Mouse (Mus musculus) CD4-positive, CD25-positive, alpha-beta regulatory T cell, adult 2 months (primary cell): Measurements from ENCODE around the gene Dis3l2.

Source experiments
- DNase-seq: peaks from one replicate; pipeline ENCODE4 v3.0.0-alpha.2; 2012; ENCODE audit warnings: low read depth, low spot score

Gene Dis3l2

DNA sequence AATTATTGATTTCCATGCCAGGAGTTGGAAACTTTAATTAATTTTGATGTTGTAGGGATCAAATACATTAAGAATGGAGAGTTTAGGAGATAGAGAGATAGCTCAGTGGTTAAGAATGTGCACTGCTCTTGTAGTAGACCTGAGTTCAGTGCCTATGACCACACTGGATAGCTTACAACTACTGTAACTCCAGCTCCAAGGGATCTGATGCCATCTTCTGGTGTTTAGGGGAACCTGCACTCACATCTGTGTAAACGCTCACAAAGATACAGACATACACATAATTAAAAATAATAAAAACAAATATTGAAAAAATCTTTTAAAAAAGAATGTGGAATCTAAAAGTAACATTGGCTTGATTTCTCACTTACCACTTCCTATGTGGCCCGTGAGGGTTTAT is 211.1 kb downstream of the Dis3l2 start:
- DNase-seq, result no peak

DNA sequence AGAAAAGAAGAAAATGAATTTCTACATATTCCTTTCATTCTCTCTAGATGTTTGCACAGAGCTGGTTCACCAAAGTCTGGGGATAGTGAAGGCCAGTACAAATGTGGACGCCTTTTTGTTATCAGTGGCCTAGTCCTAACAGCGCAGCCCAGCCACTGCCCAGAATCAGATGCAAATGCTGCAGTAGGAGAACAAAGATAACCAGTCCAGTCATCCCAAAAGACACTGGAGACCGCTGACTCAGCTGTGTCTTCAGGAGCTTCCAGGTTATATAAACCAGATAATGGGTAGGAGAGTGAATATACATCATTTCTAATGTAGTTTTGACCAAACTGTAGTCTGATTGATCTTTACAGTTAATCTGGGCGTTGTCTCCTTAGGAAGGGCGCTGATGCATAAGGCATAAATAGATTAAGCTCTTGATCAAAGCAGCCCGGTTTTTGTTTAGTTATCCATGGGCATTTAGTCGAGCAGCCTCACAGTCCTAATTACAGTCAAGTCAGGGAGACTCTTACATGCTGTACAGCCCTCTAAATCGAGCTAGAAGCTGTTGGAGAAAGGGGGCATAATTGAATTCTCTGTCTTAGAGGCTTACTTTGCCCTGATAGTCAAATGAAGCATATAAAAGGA is 212.9 kb downstream of the Dis3l2 start:
- no peak for DNase-seq

DNA sequence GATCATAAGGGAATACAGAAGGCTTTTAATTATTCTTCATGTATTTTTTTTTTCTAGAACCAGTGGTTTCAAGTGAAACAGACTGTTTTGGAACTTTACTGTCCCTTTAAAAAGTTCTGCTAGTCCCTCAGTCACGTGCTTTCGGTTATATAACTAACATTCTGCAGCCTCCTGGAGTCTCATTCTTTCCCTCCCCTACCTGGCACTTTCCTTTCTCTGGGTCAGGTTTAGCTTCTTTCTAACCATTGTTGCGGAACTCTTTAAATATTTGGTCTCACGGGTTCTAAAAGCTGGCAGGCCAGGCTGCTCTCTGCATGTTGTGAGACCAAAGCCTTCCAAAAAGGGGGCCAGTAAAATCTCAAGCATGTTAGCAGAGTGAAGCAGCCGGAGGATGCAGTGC is 222.2 kb downstream of the Dis3l2 start:
- no peak for DNase-seq

DNA sequence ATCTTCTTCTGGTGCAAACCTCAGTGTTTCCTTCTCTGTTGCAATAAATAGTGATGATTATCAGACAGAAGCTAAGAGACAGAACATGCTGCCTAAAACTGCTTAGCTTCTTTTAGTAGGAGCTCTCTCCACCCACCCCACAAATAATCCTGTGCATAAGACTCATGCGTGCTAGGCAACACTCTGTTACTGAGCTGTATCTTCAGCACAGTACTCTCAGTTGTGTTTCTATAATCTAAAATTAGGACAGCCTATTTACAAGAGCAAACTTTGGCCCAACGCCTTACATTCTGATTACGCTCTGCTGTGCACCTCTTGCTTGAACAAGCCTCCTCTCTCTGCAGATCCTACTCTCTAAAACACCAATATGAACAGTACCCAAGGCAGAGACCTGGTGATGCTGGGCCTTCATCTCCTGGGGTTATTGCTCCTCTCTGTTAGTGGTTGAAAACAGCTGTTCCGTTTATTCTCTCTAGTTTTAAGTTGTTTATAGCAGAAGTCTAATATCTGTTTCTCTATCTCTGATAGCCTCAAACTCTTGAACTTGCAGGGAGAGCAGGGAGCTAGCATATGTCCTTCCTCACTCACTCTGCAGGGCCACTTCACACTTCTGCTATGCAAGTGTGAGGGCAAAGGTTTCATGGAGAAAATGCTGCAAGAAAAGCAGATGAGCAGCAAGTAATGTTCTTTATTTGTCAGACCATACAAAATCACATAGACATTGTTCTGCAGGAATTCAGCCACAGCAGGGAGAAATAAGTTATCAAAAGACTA is 228.2 kb downstream of the Dis3l2 start:
- no peak for DNase-seq

DNA sequence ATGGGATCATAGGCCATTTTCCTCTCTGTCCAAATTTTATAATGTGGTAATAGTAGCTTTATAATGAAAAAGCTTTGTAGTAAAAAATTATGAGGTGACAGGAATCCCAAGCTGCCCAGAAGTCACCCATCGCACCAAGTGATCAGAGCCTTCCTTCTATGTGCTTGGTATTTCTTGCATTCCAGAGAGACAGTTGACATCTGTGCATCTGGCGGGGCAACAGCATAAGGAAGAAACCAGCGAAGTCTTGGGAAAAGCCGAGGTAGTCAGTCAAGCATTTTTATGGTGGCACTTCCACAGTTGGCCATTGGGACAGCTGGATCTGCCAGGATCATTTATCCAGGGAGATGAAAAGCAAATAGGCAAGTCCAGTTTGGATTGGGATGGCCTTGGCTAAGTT is 229.2 kb downstream of the Dis3l2 start:
- no peak for DNase-seq

DNA sequence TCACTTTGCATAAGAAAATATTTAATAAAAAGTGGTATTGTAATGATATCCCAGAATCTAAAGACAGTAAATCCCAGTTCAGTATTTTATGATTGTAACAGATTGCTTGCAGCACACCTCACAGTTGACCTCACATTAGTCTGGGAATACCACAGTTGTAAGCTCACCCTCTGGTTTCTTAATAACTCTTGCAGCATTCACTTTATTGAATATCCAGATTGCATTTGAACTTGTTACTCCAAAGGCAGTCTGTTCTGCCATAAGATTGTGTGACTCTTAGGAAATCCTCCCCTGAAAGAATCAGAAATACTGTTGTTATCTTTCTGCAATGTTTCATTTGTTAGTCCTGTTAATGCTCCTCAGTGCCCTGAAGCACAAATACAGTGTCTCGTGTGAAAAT is 230.0 kb downstream of the Dis3l2 start:
- DNase-seq, result no peak

DNA sequence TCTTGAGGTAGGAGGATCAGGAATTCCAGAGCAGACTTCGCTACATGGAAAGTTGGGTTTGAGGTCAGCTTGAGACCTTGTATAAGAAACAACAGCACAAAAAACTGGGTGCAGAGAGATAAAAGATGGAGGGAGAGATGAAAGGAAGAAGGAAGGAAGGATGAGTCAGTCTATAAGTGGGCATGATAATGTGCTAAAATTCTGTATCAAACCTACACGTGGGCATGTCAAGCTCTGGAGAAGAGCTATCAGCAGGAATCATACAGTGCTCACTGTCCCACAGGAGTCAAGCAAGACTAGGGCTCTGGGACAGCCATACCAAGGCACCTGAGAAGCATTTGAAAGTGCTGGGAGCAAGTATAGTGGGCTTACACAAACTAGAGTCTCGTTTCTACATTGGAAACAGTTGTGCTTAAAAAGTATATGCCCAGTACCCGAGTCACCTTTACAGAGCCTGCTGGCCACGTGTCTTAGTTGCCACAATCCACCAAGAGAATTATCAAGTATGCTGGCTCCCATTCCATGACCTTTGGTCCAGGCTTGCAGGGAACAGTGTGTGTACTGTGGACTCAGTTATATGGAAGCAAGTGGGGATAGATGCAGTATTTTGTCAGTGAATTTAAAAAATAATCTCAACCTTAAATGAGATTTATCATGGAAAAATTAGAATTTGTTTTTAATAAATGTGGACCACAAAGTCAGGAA is 248.0 kb downstream of the Dis3l2 start:
- DNase-seq, result no peak

DNA sequence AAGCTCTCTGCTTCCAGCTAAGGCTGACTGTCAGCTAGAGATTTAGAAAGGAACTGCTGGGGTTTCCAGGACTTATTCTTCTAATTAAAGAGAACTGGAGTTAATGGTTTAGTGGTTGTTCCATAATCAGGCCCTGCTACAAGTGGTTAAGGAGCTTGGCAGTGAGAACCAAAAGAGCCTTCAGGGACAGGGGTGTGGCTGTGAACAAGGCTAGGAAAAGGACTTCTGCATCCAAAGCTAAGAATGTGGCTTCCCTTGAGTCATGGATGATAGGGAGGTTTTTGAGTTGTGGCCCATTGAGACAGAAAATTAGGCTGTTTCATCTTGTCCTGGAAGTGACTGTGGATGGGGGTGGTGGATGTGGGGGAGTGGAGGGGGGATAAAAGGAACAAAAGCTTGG is 252.2 kb downstream of the Dis3l2 start:
- no peak for DNase-seq

DNA sequence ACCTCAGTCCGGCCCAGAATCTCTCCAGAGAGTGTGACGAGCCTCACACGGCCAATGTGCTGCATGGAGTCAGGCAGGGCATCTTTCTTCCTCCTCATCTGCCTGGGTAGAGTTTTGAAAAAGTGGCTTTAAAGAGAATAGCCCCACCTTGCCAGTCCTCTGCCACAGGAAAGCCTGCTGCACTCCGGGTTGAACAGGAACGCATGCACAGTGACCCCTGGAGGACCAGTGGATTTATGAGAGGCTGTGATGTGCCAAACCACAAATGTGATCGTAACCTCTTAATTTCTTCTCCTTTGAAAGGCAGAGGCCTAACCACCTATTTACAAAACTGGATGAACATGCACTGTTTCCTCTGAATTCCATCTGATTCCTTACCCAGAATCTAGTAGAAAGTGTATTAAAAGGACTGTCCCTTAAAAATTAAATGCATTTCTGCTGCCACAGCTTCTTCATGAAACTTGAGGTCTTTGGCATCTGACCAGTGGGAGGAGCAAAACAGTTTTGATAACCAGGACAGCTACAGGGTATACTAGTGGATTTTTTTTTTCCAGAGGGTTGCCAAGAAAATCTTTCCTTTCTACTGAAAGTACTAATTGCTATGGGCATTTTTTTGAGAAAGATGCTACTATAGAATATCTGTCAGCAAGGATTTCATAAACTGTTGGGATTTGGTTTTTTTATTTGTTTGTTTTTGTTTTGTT is 264.8 kb downstream of the Dis3l2 start:
- DNase-seq, result no peak

DNA sequence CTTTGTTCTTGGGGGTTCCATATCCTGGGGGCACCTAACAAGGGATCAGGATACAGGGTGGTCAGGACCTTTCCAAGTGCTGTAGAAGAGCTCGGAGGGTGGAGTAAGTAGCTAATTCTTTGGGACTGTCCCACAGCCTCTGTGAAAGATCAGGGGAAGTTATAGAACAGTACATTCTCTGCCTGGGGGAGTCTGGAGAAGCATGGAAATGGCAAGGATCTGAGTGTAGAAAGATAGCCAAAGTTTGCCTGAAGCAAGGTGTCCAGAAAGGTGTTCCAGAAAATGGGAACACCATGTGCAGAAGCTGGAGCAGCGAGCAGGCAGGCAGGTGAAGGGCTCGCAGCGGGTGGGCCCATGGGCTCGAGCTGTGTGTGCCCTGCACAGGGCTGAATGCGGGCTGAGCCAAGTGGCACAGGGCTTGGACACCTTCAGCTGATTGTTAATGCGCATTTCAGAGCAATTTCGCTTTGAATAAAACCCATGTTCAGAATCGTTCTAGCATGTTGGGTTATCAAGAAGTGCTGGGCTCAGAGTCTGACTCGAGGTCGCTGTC is 265.6 kb downstream of the Dis3l2 start:
- DNase-seq, result no peak

DNA sequence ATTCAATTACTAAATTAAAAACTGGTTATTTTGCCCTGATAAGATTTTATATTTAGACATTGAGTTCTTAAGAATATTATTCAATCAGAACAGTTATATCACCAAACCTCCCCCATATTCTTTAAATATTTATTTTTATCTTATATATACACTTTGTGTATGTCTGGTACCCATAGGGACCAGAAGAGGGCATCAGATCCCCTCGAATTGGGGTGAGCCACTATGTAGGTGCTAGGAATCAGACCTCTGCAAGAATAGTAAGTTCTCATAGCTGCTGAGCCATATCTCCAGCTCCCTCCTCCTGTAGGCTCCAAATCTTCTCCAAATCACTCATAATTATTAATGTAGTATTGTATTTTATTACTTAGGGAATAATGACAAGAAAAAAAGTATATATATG is 269.1 kb downstream of the Dis3l2 start:
- DNase-seq, result no peak

DNA sequence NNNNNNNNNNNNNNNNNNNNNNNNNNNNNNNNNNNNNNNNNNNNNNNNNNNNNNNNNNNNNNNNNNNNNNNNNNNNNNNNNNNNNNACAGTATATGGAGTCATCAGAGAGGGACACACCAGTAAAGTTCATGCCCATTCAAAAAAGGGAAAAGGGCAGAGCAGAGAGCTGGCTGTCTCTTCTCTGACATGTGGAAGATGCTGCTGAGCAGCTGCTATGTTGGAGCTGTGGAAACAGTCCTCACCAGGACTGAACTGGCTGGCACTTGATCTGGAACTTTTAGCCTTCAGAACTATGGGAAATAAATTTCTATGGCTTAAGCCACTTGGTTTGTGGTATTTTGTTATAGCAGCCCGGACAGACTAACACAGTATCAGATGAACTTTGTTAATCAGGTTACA is 273.4 kb downstream of the Dis3l2 start:
- DNase-seq, result no peak

DNA sequence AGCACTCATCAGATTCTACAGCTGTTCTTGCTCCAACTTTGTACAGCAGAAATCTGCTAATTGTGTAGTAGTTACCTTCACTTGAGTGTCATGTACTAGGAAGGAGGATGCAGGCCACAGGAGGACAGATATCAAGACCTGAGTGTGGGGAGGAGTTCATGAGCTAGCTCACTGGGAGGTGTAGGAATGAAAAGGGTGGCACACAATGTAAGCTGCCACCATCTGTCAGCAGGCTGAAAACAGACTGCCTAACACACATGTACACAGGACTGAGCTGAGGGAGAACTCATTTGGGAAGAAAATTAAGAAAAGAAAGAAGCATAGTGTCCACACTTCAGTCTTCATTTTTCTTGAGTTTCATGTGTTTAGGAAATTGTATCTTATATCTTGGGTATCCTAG is 282.8 kb downstream of the Dis3l2 start:
- DNase-seq, result no peak

DNA sequence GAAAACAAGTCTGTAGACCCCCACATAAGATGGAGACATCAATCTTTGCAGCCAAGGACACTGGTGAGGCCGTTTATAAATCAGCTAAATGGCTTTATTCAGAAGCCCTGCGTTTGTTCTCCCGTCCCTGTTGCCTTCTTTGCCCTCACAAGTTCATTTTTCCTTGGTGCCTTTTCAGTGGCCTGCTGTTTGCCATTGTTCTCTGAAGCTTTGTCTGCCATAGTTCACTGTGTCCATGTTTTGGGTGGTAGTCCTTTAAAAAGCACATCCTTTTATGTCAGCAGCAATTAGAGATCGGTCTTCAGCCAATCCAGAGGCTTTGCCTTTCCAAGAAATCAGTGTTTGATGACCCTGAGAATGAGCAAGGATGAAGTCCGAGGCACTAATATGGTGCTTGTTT is 289.2 kb downstream of the Dis3l2 start:
- no peak for DNase-seq

DNA sequence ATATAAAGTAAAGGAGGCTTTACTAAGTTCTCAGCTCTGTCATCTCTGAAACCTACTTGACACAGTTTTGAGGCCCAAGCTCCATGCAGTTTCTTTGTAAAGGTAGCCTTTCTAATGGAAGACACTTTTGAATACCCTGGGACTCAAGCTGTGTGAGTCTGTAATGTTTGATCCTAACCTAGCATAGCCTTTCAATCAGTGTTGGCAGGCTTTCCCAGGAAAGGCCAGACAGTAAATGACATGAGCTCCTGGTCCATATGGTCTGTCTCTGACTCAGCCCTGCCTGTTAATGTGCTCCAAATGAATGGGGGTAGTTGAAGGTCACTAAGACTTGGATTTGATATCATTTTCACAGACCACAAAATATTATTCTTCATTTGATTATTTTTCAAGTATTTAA is 290.4 kb downstream of the Dis3l2 start:
- DNase-seq, result no peak

DNA sequence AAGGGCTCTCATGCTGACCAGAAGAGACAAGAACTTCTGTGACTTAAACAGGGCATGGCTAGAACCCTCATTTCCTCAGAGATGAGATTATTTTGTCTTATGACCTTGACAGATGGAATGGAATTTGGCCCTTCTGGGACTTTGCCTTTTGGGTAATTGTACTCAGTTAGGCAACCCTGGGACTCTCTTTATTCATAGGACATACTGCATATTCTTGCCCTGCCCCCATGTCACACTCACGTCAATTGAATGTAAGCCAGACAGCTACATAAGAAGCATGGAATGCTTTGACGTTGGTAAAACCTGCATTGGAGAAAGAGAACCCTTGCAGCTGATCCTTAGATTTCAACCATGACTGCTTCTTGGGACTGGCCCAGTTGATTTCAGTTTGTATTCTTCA is 294.4 kb downstream of the Dis3l2 start:
- no peak for DNase-seq

DNA sequence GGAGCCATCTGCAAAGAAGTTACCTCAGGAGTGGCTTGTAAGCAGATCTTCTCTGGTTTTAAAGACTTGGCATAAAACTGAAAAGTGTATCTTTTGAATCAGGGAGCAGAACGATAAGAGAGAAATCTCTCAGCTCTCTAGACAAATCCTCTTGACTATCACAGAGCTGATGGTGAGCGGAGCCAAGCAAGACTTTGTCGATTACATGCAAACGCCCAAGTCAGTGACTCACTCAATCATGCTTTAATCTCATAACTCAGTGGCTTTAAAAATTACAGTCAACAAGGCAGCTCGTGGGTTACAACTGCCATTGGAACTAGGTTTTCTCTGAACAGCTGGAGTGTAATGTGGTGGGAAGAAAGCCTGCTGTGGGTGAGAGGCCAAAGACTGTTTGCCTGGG is 297.8 kb downstream of the Dis3l2 start:
- no peak for DNase-seq

DNA sequence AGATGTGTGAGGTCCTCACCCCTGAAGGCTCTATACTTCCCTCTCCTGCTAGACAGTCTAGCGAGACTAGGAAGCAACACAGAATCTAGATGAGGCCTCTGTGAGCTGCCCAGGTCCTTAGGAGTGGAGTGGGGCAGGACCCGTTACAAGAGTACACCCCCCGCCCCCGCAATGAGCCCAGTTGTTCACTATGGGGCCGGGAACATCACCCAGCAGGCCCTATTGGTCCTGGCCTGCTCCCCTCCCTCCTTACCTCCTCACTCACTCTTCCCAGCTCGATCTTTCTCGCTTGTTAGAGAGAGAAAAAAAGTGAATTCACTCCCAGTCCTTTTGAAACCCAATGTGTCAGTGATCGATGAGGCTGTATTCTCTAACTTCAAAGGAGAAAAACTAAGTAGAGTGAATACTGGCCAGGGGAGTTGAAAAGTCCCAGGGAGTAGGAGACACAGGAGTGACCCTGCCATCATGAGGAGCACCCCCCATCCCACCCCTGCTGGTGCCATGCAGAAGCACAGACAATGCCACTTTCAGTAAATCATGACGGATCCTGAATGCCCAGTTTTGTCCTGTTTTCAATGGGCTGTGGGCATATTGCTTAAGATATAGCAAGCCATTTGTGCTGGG is 299.0 kb downstream of the Dis3l2 start:
- DNase-seq, result no peak

DNA sequence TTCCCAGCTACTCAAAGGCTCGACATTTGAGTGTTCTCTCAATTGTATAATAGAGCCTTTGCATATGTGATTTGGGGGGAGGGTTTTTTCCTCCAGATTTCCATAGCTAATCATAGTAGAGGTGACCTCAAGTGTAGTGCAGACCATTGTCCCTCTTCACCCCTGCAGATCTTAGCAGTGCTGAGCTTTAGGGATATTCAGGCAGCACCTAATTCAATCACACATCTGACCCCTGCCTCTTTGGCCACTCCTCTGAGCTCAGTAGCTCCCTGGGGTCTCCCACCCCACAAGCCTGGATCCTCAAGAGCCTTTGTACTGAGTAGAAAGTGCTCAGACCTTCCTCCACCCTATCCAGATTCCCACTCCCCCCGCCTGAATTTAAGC is 299.6 kb downstream of the Dis3l2 start:
- no peak for DNase-seq

DNA sequence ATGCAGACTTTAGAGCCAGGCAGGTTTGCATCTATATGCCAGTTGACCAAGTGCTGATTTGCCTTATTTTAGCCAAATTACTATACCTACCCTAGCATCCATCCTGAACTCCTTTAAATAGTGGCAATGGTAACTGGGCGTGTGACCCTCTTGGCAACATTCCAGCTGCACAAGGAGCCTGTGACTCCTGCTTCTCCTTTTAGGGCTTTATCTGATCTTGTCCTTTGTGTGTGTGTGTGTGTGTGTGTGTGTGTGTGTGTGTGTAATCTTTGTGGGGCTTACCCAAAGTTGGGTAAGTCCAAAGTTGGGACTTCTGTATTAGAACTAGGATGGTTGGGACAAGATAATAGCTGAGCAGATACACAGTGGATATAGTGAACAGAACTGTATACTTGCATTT is 302.8 kb downstream of the Dis3l2 start:
- DNase-seq, result no peak

DNA sequence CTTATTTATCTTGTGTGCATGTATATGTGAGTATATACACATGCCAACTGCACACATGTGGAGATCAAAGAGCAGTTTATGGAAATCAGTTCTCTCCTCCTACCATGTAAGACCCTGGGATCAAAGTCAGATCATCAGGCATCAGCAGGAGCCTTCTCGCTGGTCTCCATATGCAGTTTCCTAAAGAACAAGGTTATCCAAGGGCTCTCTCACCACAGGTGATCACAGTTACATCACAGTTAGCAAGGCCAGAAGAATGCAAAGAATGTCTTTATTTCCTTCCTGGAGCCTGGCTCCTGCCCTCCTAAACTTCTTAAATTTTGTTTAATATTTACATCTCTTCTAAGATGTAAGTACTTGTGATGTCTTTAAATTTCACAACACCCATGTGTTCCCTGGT is 304.6 kb downstream of the Dis3l2 start:
- DNase-seq, result no peak

DNA sequence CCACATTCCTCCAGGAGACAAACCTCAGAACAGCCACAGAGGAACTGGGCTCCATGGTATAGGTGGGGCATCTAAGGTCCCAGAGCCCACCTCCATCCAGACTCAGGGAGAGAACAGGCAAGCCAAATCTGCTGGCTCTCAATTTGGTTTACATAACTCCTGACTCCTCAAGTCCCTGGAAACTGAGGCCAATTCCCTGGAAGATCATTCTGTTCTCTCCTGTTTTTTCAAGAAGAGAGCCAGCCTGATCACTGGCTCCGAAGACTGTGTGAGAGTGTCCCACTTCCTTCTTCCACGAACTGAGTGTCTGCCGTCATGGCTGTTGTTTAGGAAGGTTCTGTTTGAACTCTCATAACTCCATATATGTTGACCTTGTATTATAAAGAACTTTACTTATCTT is 305.5 kb downstream of the Dis3l2 start:
- DNase-seq, result no peak
